Comparison of ENCODE assay signal across 22 mouse cellular contexts in the genomic region with DNA sequence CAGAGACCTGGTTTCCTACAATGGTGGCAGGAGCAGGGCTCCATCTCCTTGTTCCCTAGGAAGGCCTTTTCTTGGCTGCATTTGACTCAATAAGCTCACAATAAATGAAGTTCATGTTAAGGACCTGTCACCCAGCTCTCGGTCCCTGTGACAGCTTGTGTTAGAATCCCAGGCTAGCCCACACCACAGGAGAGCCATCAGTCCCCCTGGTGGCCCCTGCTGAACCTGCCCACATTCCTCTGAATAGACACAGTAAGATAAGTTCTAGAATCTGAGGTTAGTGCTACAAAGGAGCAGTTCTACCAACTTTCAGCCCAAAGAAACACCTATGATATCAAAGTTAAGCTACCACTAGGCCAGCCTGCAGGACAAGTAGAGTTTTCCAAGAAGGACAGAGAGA.
DNase-seq lines count a peak whose midpoint lies in the region; ATAC-seq and TF ChIP-seq lines count a peak whose summit lies in the region.
"Had no signal": no experiment of that assay in that cellular context is flagged by ENCODE, and none has a peak within 500 bp of the region (broad histone marks: within the 10 kb centered on the region; RNA-seq: fewer than 3 reads in every experiment).

No protein-coding gene starts in this region.

- no peaks in the 10 kb centered on the region for H3K36me3 ChIP-seq in liver, postnatal 0 days (replicated peaks; ENCODE audit: insufficient read depth, low read length)
- no peaks in the 10 kb centered on the region for H3K36me3 ChIP-seq in liver, embryonic 11.5 days (ENCODE audit: control insufficient read depth, insufficient read depth, low read length)
- H3K36me3 ChIP-seq in hindbrain, embryonic 10.5 days, result no peaks in the 10 kb centered on the region
- no peaks in the 10 kb centered on the region for H3K36me3 ChIP-seq in neural tube, embryonic 14.5 days (ENCODE audit: control insufficient read depth, insufficient read depth, low read length)
- H3K36me3 ChIP-seq: heart, embryonic 13.5 days; limb, embryonic 15.5 days; stomach, embryonic 15.5 days had no signal

- no peaks in the 10 kb centered on the region for H3K9me3 ChIP-seq in liver, postnatal 0 days (ENCODE audit: low read length)
- no peaks in the 10 kb centered on the region for H3K9me3 ChIP-seq in liver, embryonic 11.5 days (ENCODE audit: control insufficient read depth, low read length)
- H3K9me3 ChIP-seq in hindbrain, embryonic 10.5 days, result no peaks in the 10 kb centered on the region
- no peaks in the 10 kb centered on the region for H3K9me3 ChIP-seq in neural tube, embryonic 14.5 days (ENCODE audit: control insufficient read depth, low read length)
- H3K9me3 ChIP-seq: heart, embryonic 13.5 days; limb, embryonic 15.5 days; stomach, embryonic 15.5 days had no signal

- no peak for TF ChIP-seq EP300 in liver, postnatal 0 days (IDR thresholded peaks at IDR 0.05; ENCODE audit: low read depth)

- H3K27me3 ChIP-seq in liver, postnatal 0 days (ENCODE audit: insufficient read depth, low read length), result no peaks in the 10 kb centered on the region
- H3K27me3 ChIP-seq in liver, embryonic 11.5 days (replicated peaks; ENCODE audit: control insufficient read depth, insufficient read depth, low read length), result no peaks in the 10 kb centered on the region
- no peaks in the 10 kb centered on the region for H3K27me3 ChIP-seq in hindbrain, embryonic 10.5 days (ENCODE audit: insufficient read depth, poor library complexity, severe bottlenecking)
- no peaks in the 10 kb centered on the region for H3K27me3 ChIP-seq in neural tube, embryonic 14.5 days (ENCODE audit: control insufficient read depth, insufficient read depth, low read length)
- H3K27me3 ChIP-seq: heart, embryonic 13.5 days; limb, embryonic 15.5 days; stomach, embryonic 15.5 days had no signal

- no peak for ATAC-seq in liver, postnatal 0 days
- ATAC-seq in liver, embryonic 11.5 days (replicated peaks; ENCODE audit: low FRiP score), result no peak
- ATAC-seq in megakaryocyte progenitor cell, adult 5-6 weeks (replicated peaks; ENCODE audit: poor library complexity), result 0 out of 2 replicates have a peak, but pooled peaks have one; percentile 35
- ATAC-seq in neural tube, embryonic 14.5 days (ENCODE audit: low read depth), result no peak
- ATAC-seq: intestine, embryonic 16.5 days had no signal

- H3K4me1 ChIP-seq in liver, postnatal 0 days (ENCODE audit: insufficient read depth), result no peaks in the 10 kb centered on the region
- H3K4me1 ChIP-seq in liver, embryonic 11.5 days (replicated peaks; ENCODE audit: control insufficient read depth, insufficient read depth, low read length), result no peaks in the 10 kb centered on the region
- H3K4me1 ChIP-seq in hindbrain, embryonic 10.5 days (replicated peaks), result peaks cover 31% of the 10 kb centered on the region
- H3K4me1 ChIP-seq in neural tube, embryonic 14.5 days (ENCODE audit: control insufficient read depth, insufficient read depth, low read length), result peaks cover 11% of the 10 kb centered on the region
- H3K4me1 ChIP-seq: stomach, embryonic 15.5 days had no signal

- H3K9ac ChIP-seq in liver, postnatal 0 days (replicated peaks), result no peak overlapping the region
- no peak overlapping the region for H3K9ac ChIP-seq in liver, embryonic 11.5 days (ENCODE audit: low read depth, low read length)
- no peak overlapping the region for H3K9ac ChIP-seq in neural tube, embryonic 14.5 days (replicated peaks; ENCODE audit: low read depth, low read length)
- H3K9ac ChIP-seq: heart, embryonic 13.5 days; limb, embryonic 15.5 days; lung, embryonic 14.5 days; stomach, embryonic 15.5 days had no signal

- no peak overlapping the region for H3K4me3 ChIP-seq in liver, postnatal 0 days (ENCODE audit: low read depth, low read length)
- no peak overlapping the region for H3K4me3 ChIP-seq in liver, embryonic 11.5 days (ENCODE audit: low read depth, low read length)
- H3K4me3 ChIP-seq in hindbrain, embryonic 10.5 days, result no peak overlapping the region
- no peak overlapping the region for H3K4me3 ChIP-seq in neural tube, embryonic 14.5 days (ENCODE audit: low read depth, low read length)
- H3K4me3 ChIP-seq: heart, embryonic 13.5 days; limb, embryonic 15.5 days; myocyte; stomach, embryonic 15.5 days had no signal

- no peak overlapping the region for H3K27ac ChIP-seq in liver, postnatal 0 days (ENCODE audit: low read depth)
- H3K27ac ChIP-seq in liver, embryonic 11.5 days (ENCODE audit: low read depth, low read length), result no peak overlapping the region
- peak overlapping the region; percentile 70; the same call in 1 of the 2 replicates for H3K27ac ChIP-seq in hindbrain, embryonic 10.5 days
- 0 out of 2 replicates have a peak overlapping the region, but pooled peaks have one; percentile 6 for H3K27ac ChIP-seq in neural tube, embryonic 14.5 days (ENCODE audit: low read depth, low read length)
- H3K27ac ChIP-seq: heart, embryonic 13.5 days; kidney, postnatal 0 days; limb, embryonic 15.5 days; macrophage; stomach, embryonic 15.5 days had no signal

- peak; percentile 19; the same call in 1 of the 2 replicates for TF ChIP-seq CTCF in liver, postnatal 0 days (IDR thresholded peaks at IDR 0.05; ENCODE audit: low read depth)

- no peak for DNase-seq in liver, postnatal 0 days
- DNase-seq in liver, embryonic 11.5 days (ENCODE audit: low spot score), result no peak
- no peak for DNase-seq in hindbrain, embryonic 10.5 days (ENCODE audit: low spot score)
- no peak for DNase-seq in thymus, postnatal 10 days (ENCODE audit: low spot score in 2 of 2)
- no peak for DNase-seq in urinary bladder, adult 2 months (ENCODE audit: low spot score)
- DNase-seq in lung, postnatal 10 days, result no peak
- DNase-seq: adrenal gland, postnatal 36 days; B cell, adult 2 months; cerebellum, adult 8-10 months; heart, postnatal 36 days; layer of hippocampus, adult 9-11 months; lung, embryonic 14.5 days; thymus, postnatal 14 days had no signal

- H3K4me2 ChIP-seq in liver, postnatal 0 days (ENCODE audit: low read depth, low read length), result no peak overlapping the region
- no peak overlapping the region for H3K4me2 ChIP-seq in liver, embryonic 11.5 days
- H3K4me2 ChIP-seq in neural tube, embryonic 14.5 days (ENCODE audit: low read depth, low read length), result no peak overlapping the region
- H3K4me2 ChIP-seq: heart, embryonic 13.5 days; limb, embryonic 15.5 days; lung, embryonic 14.5 days; stomach, embryonic 15.5 days had no signal

- WGBS in liver, postnatal 0 days (ENCODE audit: insufficient replicate concordance), result 71% methylated on average over 1 of the region's 1 CpGs
- 69% methylated on average over 1 of the region's 1 CpGs for WGBS in liver, embryonic 11.5 days
- WGBS in hindbrain, embryonic 10.5 days, result 86% methylated on average over 1 of the region's 1 CpGs
- WGBS in neural tube, embryonic 14.5 days, result 62% methylated on average over 1 of the region's 1 CpGs

Comparison
In these comparisons a context has a peak if more than half of its experiments do, and no peak if none do; other contexts are left out.
1. H3K27ac ChIP-seq: peak in hindbrain, embryonic 10.5 days (single experiment) and neural tube, embryonic 14.5 days (single experiment); none in liver, postnatal 0 days (single experiment) and liver, embryonic 11.5 days (single experiment).